Mouse (Mus musculus): ENCODE measurements at regions not wholly inside any gene's neighbourhood (a gene's known extent, or its start where the extent isn't known, plus 50 kb on each side); places are given as distances from the start of the nearest gene placed in this dataset.

DNA sequence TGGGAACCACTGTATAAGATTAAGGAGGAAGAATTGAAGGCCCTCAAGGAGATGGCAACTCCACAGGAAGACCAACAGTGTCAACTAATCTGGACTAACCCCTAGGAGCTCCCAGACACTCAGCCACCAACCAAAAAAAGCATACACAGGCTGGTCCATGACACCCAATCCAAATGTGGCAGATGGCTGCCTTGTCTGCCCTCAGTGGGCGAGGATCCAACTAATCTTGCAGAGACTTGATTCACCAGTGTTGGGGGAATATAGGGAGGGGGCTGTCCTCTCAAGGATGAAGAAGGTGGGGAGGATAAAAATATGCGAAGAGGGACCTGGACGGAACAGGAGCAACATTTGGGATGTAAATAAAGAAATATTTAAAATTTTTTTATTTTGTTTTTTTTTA is 629.1 kb upstream of the Pitx2 start:
- TF ChIP-seq CTCF (IDR thresholded peaks at IDR 0.05; ENCODE audit: low read depth) (no peak), EP300 (IDR thresholded peaks at IDR 0.05; ENCODE audit: low read depth) (no peak)
